Mouse (Mus musculus) embryonic facial prominence, embryonic 10.5 days (tissue): ENCODE measurements at regions not wholly inside any gene's neighbourhood (a gene's known extent, or its start where the extent isn't known, plus 50 kb on each side); places are given as distances from the start of the nearest gene placed in this dataset.

Source experiments
- DNase-seq: peaks from one replicate; pipeline ENCODE4 v3.0.0-alpha.2; 2017; ENCODE audit warnings: low spot score
- H3K27ac ChIP-seq: fragments of 300-500 bp; sonication (generic); replicated peaks from 2 replicates; pipeline ENCODE4 v1.5.1; 2016; ENCODE audit warnings: mild to moderate bottlenecking
- H3K27me3 ChIP-seq: fragments of 300-500 bp; sonication (generic); replicated peaks from 2 replicates; pipeline ENCODE4 v1.6.1; 2016; ENCODE audit warnings: low read depth, mild to moderate bottlenecking; ENCODE audit not compliant: poor library complexity, severe bottlenecking
- H3K36me3 ChIP-seq: fragments of 300-500 bp; sonication (generic); replicated peaks from 2 replicates; pipeline ENCODE4 v1.6.1; 2016; ENCODE audit warnings: mild to moderate bottlenecking, moderate library complexity
- H3K4me1 ChIP-seq: fragments of 300-500 bp; sonication (generic); 2 replicates; pipeline ENCODE4 v1.6.1; 2016
- H3K4me3 ChIP-seq: fragments of 300-500 bp; sonication (generic); 2 replicates; pipeline ENCODE4 v1.5.1; 2016; ENCODE audit warnings: mild to moderate bottlenecking, moderate library complexity
- H3K9me3 ChIP-seq: fragments of 300-500 bp; sonication (generic); 2 replicates; pipeline ENCODE4 v1.6.1; 2016; ENCODE audit warnings: mild to moderate bottlenecking
- WGBS: fragments of 180-500 bp; shearing (Covaris S2); methylation state at CpG from one replicate; pipeline ENCODE4 v1.1.7; 2016; 5-methylcytosine and 5-hydroxymethylcytosine counted together

DNA sequence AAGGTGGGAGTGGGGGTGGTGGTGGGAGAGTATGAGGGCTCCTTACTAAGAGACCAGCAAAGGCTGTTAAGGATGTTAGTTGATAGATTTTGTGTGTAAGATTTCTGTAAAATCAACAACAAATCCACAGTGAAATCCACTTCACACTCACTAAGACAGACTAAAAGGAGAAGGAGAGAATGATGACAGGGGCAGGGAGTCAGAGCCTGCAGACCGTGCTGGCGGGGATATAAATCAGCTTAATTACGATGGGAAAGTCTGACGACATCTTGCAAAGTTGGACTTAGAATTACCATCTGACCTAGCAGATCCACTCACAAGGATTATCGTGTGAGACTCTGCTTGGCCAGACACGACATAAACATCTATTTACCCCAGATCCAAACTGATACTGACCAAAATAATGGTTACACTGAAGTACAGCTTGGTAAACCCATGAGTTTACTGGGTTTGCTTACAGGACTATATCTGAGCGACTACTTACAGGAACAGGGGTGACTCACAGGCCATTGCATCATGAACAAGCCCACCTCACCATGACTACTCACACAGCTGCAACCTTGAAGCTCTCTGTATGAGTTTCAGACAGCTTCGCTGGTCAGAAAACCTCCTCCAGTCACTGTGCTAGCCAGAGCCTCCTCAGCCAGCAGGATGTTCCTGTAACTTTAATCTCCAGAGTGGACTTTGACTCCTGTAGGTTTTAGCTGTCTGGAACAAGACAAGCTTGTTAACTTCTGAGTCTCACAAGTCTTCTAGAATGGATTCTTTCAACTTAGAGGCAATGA, 50.5 kb upstream of the Ednra start:
- no peak overlapping the region for H3K27ac ChIP-seq
- H3K4me3 ChIP-seq, result no peak overlapping the region
- no peaks in the 10 kb centered on the region for H3K9me3 ChIP-seq
- peak; percentile 6 for DNase-seq
- 89% methylated on average over 8 of the region's 8 CpGs for WGBS
- no peaks in the 10 kb centered on the region for H3K36me3 ChIP-seq
- H3K4me1 ChIP-seq, result peaks cover 14% of the 10 kb centered on the region
- H3K27me3 ChIP-seq, result no peaks in the 10 kb centered on the region

GRCm38 (mm10) chr8:77775526-77775925, 51.3 kb upstream of the Ednra start:
- 93% methylated on average over 3 of the region's 3 CpGs for WGBS
- Histone ChIP-seq H3K36me3 (no peaks in the 10 kb centered on the region), H3K27me3 (no peaks in the 10 kb centered on the region), H3K27ac (no peak overlapping the region), H3K4me1 (peaks cover 14% of the 10 kb centered on the region), H3K4me3 (no peak overlapping the region), H3K9me3 (no peaks in the 10 kb centered on the region)
- DNase-seq, result peak; percentile 6

DNA sequence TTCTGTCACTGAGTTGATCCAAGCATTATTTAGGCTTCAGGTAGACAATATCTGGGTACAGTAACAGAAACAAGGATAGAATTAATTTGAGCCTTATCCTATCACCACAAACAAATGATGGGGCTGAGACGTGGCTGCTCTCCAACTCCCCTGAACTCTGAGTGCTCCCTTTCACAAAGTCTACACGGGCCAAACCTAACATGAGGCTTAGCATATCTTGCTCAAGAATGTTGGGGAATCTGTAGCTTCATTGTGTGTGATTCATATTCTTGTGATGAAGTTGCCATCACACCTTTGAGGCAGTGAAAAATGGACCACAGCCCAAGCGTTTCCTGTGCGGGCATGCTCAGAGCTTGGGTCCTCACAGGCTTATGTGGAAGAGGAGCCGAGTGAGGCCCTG, 53.3 kb upstream of the Ednra start:
- H3K27ac ChIP-seq, result no peak overlapping the region
- H3K27me3 ChIP-seq, result no peaks in the 10 kb centered on the region
- H3K9me3 ChIP-seq, result no peaks in the 10 kb centered on the region
- H3K4me1 ChIP-seq, result peaks cover 11% of the 10 kb centered on the region
- WGBS, result 83% methylated on average over 5 of the region's 5 CpGs
- no peak overlapping the region for H3K4me3 ChIP-seq
- DNase-seq, result peak; percentile 4
- H3K36me3 ChIP-seq, result no peaks in the 10 kb centered on the region

GRCm38 (mm10) chr8:77785676-77786255, 61.5 kb upstream of the Ednra start:
- H3K4me3 ChIP-seq, result no peak overlapping the region
- no peak overlapping the region for H3K27ac ChIP-seq
- H3K4me1 ChIP-seq, result no peaks in the 10 kb centered on the region
- no peaks in the 10 kb centered on the region for H3K9me3 ChIP-seq
- H3K27me3 ChIP-seq, result no peaks in the 10 kb centered on the region
- no peak for DNase-seq
- WGBS, result 95% methylated on average over 4 of the region's 4 CpGs
- no peaks in the 10 kb centered on the region for H3K36me3 ChIP-seq

DNA sequence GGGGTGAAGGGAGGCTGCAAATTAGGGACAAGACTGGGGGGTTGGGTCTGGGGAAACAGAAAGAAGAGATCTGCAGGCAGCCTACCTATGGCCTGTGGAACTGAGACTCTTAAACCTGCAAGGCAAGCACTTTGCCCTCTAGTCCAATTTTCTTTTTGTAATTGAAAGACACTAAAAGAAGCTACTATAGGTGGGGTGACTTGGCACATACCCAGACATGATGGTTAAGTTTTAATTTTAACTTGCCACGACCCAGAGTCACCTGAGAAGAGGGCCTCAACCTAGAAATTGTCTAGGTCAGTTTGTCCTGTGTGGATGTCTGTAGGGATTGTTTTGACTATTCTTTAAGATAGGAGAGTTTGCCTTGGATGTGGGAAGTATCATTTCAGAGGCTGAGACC, 70.6 kb upstream of the Ednra start:
- no peaks in the 10 kb centered on the region for H3K36me3 ChIP-seq
- no peaks in the 10 kb centered on the region for H3K27me3 ChIP-seq
- no peak for DNase-seq
- no peak overlapping the region for H3K27ac ChIP-seq
- H3K4me1 ChIP-seq, result no peaks in the 10 kb centered on the region
- H3K9me3 ChIP-seq, result no peaks in the 10 kb centered on the region
- no peak overlapping the region for H3K4me3 ChIP-seq
- 76% methylated on average over 1 of the region's 1 CpGs for WGBS

DNA sequence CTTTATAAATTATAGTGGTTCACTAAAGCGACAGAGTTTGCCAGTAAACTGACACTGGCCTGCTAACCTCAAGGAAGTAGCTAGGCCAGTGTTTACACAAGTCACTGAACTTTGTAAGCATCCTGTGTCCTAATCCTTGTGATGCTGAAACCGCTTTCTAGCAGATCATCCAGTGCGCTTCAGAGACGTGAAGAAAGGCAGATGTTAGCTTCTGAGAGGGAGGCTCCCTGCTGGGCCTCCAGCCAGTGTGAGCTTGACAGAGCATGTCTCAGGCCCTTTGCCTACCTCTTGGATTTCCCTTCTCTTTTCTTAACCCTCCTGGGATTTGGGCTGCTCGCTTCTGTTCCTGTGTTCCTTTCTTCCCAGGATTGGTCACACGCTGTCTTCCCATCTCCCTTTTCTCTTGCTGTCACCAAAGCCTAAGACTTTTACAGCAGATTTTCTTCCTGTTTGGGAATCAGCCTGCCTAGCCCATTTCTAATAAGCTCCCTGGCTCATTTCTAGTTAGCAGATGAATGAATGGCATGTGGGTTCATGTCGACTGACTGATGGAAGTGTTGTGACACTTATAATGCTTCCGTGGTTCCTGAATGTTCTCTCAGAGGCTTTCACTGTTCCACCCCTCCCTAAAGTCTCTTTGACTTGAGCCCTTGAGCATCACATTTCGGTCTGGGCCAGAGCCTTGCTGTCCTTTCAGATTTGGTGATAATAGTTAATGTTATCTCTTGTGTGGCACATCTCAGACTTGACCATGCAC, 79.1 kb upstream of the Ednra start:
- DNase-seq, result peak; percentile 8

DNA sequence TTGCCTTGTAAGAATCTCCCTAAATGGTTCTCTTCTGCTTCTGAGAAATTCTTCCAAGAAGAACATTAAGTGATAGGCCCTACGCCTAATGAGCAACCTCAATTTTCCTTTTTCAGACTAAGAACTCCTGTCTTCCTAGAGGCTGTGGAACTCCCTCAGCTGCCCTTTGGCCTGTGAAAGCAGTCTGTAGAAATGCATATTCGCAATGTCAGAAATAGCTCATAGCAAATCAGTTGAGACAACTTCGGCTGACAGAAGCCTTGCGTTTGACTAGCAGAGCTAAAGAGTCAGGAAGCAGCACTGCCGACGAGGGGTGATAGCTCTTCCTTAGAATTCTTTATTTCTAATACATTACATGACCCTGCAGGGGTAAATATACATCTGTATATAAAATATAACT, 80.3 kb upstream of the Ednra start:
- Histone ChIP-seq H3K9me3 (0 out of 2 replicates have a peak, but pooled peaks cover 3% of the 10 kb centered on the region), H3K4me3 (no peak overlapping the region), H3K36me3 (no peaks in the 10 kb centered on the region), H3K27me3 (no peaks in the 10 kb centered on the region), H3K4me1 (peaks cover 8% of the 10 kb centered on the region; the same call in 1 of the 2 replicates), H3K27ac (no peak overlapping the region)
- 92% methylated on average over 6 of the region's 6 CpGs for WGBS
- DNase-seq, result no peak

More for the DNA sequence above, 79.1 kb upstream of the Ednra start:
- H3K36me3 ChIP-seq, result no peaks in the 10 kb centered on the region
- H3K9me3 ChIP-seq, result 0 out of 2 replicates have a peak, but pooled peaks cover 3% of the 10 kb centered on the region
- 75% methylated on average over 9 of the region's 9 CpGs for WGBS
- H3K4me1 ChIP-seq, result peaks cover 8% of the 10 kb centered on the region; the same call in 1 of the 2 replicates
- H3K4me3 ChIP-seq, result no peak overlapping the region
- 0 out of 2 replicates have a peak overlapping the region, but pooled peaks have one; percentile 3 for H3K27ac ChIP-seq
- H3K27me3 ChIP-seq, result no peaks in the 10 kb centered on the region

GRCm38 (mm10) chr8:77804956-77805355, 80.7 kb upstream of the Ednra start:
- no peak for DNase-seq
- Histone ChIP-seq H3K27ac (no peak overlapping the region), H3K36me3 (no peaks in the 10 kb centered on the region), H3K27me3 (no peaks in the 10 kb centered on the region), H3K4me1 (peaks cover 8% of the 10 kb centered on the region; the same call in 1 of the 2 replicates), H3K9me3 (0 out of 2 replicates have a peak, but pooled peaks cover 3% of the 10 kb centered on the region), H3K4me3 (no peak overlapping the region)
- 71% methylated on average over 4 of the region's 4 CpGs for WGBS

DNA sequence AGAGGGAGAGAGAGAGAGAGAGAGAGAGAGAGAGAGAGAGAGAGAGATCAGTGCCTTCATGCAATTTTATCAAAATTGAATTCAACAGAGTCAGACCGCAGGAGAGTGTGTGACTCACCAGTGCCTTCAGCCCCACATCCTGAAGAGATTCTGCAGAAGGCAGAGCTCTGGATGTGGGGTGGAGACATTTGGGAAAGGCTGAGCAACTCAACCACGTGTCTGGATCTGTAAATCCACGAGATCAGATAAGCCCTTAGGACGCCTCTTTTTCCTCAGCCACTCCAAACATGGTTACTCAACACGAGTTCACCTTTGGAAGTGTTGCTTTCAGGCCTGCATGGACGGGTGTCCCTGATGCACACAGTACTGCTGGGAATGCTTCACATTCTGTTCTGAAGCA, 81.4 kb upstream of the Ednra start:
- DNase-seq, result peak; percentile 5
- 78% methylated on average over 6 of the region's 6 CpGs for WGBS

GRCm38 (mm10) chr8:77814796-77815647, 90.8 kb upstream of the Ednra start:
- 52% methylated on average over 12 of the region's 12 CpGs for WGBS
- Histone ChIP-seq H3K27me3 (no peaks in the 10 kb centered on the region), H3K36me3 (no peaks in the 10 kb centered on the region), H3K27ac (peak overlapping the region; percentile 57), H3K9me3 (no peaks in the 10 kb centered on the region), H3K4me3 (no peak overlapping the region), H3K4me1 (peaks cover 15% of the 10 kb centered on the region)
- DNase-seq, result peak; percentile 30

More for the DNA sequence above, 81.4 kb upstream of the Ednra start:
- H3K9me3 ChIP-seq, result 0 out of 2 replicates have a peak, but pooled peaks cover 3% of the 10 kb centered on the region
- peaks cover 8% of the 10 kb centered on the region; the same call in 1 of the 2 replicates for H3K4me1 ChIP-seq
- no peaks in the 10 kb centered on the region for H3K27me3 ChIP-seq
- H3K36me3 ChIP-seq, result no peaks in the 10 kb centered on the region
- H3K27ac ChIP-seq, result no peak overlapping the region
- H3K4me3 ChIP-seq, result no peak overlapping the region

- Histone ChIP-seq H3K4me3 (no peak overlapping the region), H3K9me3 (no peaks in the 10 kb centered on the region), H3K36me3 (no peaks in the 10 kb centered on the region), H3K27me3 (no peaks in the 10 kb centered on the region), H3K4me1 (peaks cover 15% of the 10 kb centered on the region), H3K27ac (peak overlapping the region; percentile 57)
- DNase-seq, result no peak
- 67% methylated on average over 7 of the region's 7 CpGs for WGBS
These were observed 91.3 kb upstream of the Ednra start for GRCm38 (mm10) chr8:77815648-77815971.

- no peaks in the 10 kb centered on the region for H3K27me3 ChIP-seq
These were observed 92.0 kb upstream of the Ednra start for GRCm38 (mm10) chr8:77816217-77816616.

More at GRCm38 (mm10) chr8:77816217-77816616, 92.0 kb upstream of the Ednra start:
- no peak for DNase-seq
- H3K4me3 ChIP-seq, result no peak overlapping the region
- no peaks in the 10 kb centered on the region for H3K9me3 ChIP-seq
- WGBS, result 90% methylated on average over 4 of the region's 4 CpGs
- H3K27ac ChIP-seq, result no peak overlapping the region
- H3K36me3 ChIP-seq, result no peaks in the 10 kb centered on the region
- H3K4me1 ChIP-seq, result peaks cover 15% of the 10 kb centered on the region
